Mouse (Mus musculus): ENCODE data around the gene P2rx7.

- TF ChIP-seq CTCF (IDR thresholded peaks at IDR 0.05; ENCODE audit: low read depth, low read length) (no peak), TAL1 (conservative IDR thresholded peaks at IDR 0.05; ENCODE audit: low read depth, low read length) (no peak), GATA1 (IDR thresholded peaks at IDR 0.05; ENCODE audit: borderline replicate concordance, low read length) (no peak), POLR2AphosphoS5 (IDR thresholded peaks at IDR 0.05; ENCODE audit: insufficient replicate concordance, low read depth, low read length) (no peak)
These were observed 43.7 kb downstream of the P2rx7 start for GRCm38 (mm10) chr5:122687391-122687790.
